Mouse (Mus musculus) left cerebral cortex, postnatal 14 days (tissue): ENCODE measurements around the gene Zmynd15. TPM values are rescaled to one million over a fixed set of nuclear protein-coding genes. Genes with fewer than 3 reads are reported as not detected.
"Not testable (repeated sequence)": the region's sequence is repeated elsewhere in the genome, so short reads cannot be mapped to it uniquely, and the experiment has no call there.

Experiments
- DNase-seq, 2 experiments: peaks; one replicate each; pipeline ENCODE4 v3.0.0; 2021 to 2022; ENCODE audit warnings: low spot score in 2 of 2, mixed read lengths in 1 of 2
- intact Hi-C: fragments of 180-260 bp; cut with DNase I; formaldehyde crosslinking; loops from one replicate; pipeline ENCODE4 v1.15.1; 2025
- long read RNA-seq, 2 experiments: library from polyadenylated mRNA; stranded (forward); transcript quantifications; one replicate each; pipeline ENCODE4 v2.0.0; 2021
- total RNA-seq, 2 experiments: library from RNA; stranded (reverse); gene quantifications; 2 replicates each; pipeline ENCODE4 v1.2.3; 2021

Gene Zmynd15
- total RNA-seq: under 1 TPM; 0.46 to 0.55 TPM
- long read RNA-seq, experiment 1, partial matches to known transcripts: 0 of 1 reads
- long read RNA-seq, experiment 1, other reads (novel, unspliced or antisense): 1 of 1 reads
- long read RNA-seq, experiment 2: 0 reads

- DNase-seq: no peak
- intact Hi-C loops: no loop called here
Measured at GRCm38 (mm10) chr11:70458688-70459600, at the start of gene Zmynd15. Gene Zmynd15 (plus strand): TSS chr11:70459433.

- DNase-seq: peak; percentile 88 to 91
- intact Hi-C loops: no loop called here
Measured at GRCm38 (mm10) chr11:70409594-70410296, 49.5 kb upstream of the Zmynd15 start, which contains the start of gene Pelp1. Gene Pelp1 (minus strand): TSS chr11:70410031.

DNA sequence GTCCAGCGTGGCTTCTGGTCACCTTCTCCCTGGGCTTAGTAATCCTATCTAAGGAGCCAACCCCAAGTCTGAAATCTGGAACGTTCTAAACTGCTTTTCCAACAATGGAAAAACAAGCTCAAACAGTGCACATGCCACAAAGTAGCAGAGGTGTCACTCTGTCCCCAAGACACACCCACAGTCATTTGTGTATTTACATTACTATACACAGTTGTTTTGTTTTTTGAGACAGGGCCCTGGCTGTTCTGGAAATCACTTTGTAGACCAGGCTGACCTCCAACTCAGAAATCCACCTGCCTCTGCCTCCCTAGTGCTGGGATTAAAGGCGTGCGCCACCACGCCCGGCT is 49.0 kb upstream of the Zmynd15 start:
- DNase-seq: no peak
- intact Hi-C loops: no loop called here

DNA sequence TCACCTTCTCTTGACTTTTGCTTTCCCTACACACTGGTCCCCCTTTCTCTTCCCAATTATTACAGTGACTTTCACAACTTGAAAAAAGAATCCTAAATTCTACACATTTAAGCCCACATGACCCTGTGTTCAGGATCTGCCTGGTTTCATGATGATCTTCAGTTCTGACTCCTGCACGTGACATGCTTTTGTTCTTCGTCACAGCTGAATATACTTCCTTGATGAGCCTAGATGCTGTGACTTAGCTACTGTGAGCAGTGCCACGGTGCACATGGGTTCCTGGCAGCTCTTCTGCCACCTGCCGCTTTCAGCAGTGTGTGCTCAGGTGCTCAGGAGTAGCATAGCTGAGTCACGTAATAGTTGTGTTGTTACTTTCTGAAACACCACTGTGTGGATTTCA is 46.6 kb upstream of the Zmynd15 start:
- no peak for DNase-seq
- intact Hi-C loops: no loop called here

- peak; percentile 84 to 86 for DNase-seq
- intact Hi-C loops: loop anchor here (1.0 kb wide), 1 partner anchor 92 kb away; no protein-coding TSS in a partner anchor
Measured at GRCm38 (mm10) chr11:70413961-70414360, 45.3 kb upstream of the Zmynd15 start.

GRCm38 (mm10) chr11:70418199-70418598 is 41.0 kb upstream of the Zmynd15 start:
- intact Hi-C loops: no loop called here

GRCm38 (mm10) chr11:70419486-70419885 is 39.7 kb upstream of the Zmynd15 start:
- intact Hi-C loops: no loop called here
- DNase-seq: peak in 1 of 2 experiments; percentile 60

More at GRCm38 (mm10) chr11:70418199-70418598, 41.0 kb upstream of the Zmynd15 start:
- no peak for DNase-seq

- DNase-seq, intact Hi-C loops: not testable (repeated sequence)
Measured at GRCm38 (mm10) chr11:70426598-70426997, 32.6 kb upstream of the Zmynd15 start.

DNA sequence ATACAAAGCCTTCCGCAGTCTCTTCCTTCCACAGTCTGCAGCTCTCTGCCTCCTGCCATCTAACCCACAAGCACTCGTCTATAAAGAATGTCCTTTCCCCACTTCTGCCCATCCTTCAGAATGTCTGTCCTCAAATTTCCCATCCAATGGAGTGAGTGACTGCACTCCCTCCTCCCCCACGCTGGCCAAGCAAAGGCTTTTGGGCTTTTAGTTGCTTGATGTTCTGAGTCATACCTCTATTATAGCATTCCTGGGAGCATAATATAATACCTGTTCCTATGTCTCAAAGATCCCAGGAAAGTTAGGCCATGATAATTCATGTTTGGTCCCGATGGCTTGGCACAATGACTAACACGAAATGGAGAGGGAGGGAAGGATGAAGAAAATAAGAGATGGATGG is 27.7 kb upstream of the Zmynd15 start:
- intact Hi-C loops: loop anchor here (5.0 to 10.0 kb wide), 3 partner anchors 76 to 326 kb away; partner anchors contain the start of genes Rnf167, Slc25a11 and Tm4sf5
- DNase-seq: no peak

GRCm38 (mm10) chr11:70432048-70432894 is 27.0 kb upstream of the Zmynd15 start, which contains the start of gene Arrb2:
Gene Arrb2 (plus strand): TSS chr11:70432635.
- intact Hi-C loops: loop anchor here (5.0 to 10.0 kb wide), 3 partner anchors 75 to 325 kb away; partner anchors contain the start of genes Rnf167, Slc25a11 and Tm4sf5
- DNase-seq: peak; percentile 98 to 99

- peak in 1 of 2 experiments; percentile 36 for DNase-seq
- intact Hi-C loops: loop anchor here (5.0 to 10.0 kb wide), 3 partner anchors 74 to 324 kb away; partner anchors contain the start of genes Rnf167, Slc25a11 and Tm4sf5
Measured at GRCm38 (mm10) chr11:70432895-70433568, 26.2 kb upstream of the Zmynd15 start.

- no peak for DNase-seq
- intact Hi-C loops: loop anchor here (5.0 to 10.0 kb wide), 3 partner anchors 74 to 324 kb away; partner anchors contain the start of genes Rnf167, Slc25a11 and Tm4sf5
Measured at GRCm38 (mm10) chr11:70433569-70433943, 25.7 kb upstream of the Zmynd15 start.

- DNase-seq: no peak
- intact Hi-C loops: loop anchor here (5.0 to 10.0 kb wide), 3 partner anchors 73 to 323 kb away; partner anchors contain the start of genes Rnf167, Slc25a11 and Tm4sf5
Measured at GRCm38 (mm10) chr11:70433951-70434350, 25.3 kb upstream of the Zmynd15 start.

DNA sequence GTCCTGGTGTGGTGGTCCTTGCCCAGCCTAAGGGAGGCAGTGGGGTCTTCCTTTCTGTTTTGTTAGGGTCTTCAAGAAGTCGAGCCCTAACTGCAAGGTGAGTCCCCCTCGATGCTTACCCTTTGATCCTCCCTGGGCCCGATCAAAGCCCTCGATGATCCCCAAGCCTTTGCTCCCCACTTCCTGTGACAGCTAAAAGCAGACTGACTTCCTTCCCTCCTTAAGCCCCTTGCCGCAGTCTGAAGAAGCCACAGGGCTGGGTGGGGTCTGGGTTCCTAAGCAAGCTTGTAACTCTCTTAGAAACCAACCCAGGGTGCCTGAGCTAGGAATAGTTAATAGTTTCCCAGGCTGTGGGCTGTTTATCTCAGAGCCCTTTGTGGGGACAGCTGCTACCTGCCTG is 23.8 kb upstream of the Zmynd15 start:
- intact Hi-C loops: loop anchor here (10.0 kb wide), 1 partner anchor 209 kb away; the partner anchor contains the start of genes Rnf167 and Slc25a11
- DNase-seq: no peak

GRCm38 (mm10) chr11:70437426-70437825 is 21.8 kb upstream of the Zmynd15 start:
- intact Hi-C loops: loop anchor here (10.0 kb wide), 1 partner anchor 207 kb away; the partner anchor contains the start of genes Rnf167 and Slc25a11
- no peak for DNase-seq

- no peak for DNase-seq
- intact Hi-C loops: loop anchor here (10.0 kb wide), 1 partner anchor 206 kb away; the partner anchor contains the start of genes Rnf167 and Slc25a11
Measured at GRCm38 (mm10) chr11:70438728-70439374, 20.4 kb upstream of the Zmynd15 start.

GRCm38 (mm10) chr11:70440637-70441036 is 18.6 kb upstream of the Zmynd15 start:
- intact Hi-C loops: no loop called here

More at GRCm38 (mm10) chr11:70440637-70441036, 18.6 kb upstream of the Zmynd15 start:
- no peak for DNase-seq
